Mouse (Mus musculus): ENCODE measurements around the gene Gpt2. TPM values are rescaled to one million over a fixed set of nuclear protein-coding genes. Genes with fewer than 3 reads are reported as not detected.

Gene Gpt2
- polyA plus RNA-seq, 1 experiment from 2014 or later = 5.7 TPM

GRCm38 (mm10) chr8:85555181-85556145 lies 63.1 kb downstream of the Gpt2 start, which contains the start of gene Dnaja2:
TSS of gene Dnaja2 (minus strand) at chr8:85555344.
- Histone ChIP-seq H3K4me3 (ENCODE audit: low read length) (peak within 1 kb of the TSS; percentile 69), H3K27me3 (ENCODE audit: control insufficient read depth, insufficient read depth, low read length) (no peaks in the 10 kb centered on the region), H3K9ac (ENCODE audit: low read length) (peak within 1 kb of the TSS; percentile 90), H3K36me3 (ENCODE audit: control insufficient read depth, insufficient read depth) (peaks cover 22% of the 10 kb centered on the region), H3K27ac (ENCODE audit: low read length) (peak within 1 kb of the TSS; percentile 85), H3K4me1 (ENCODE audit: control insufficient read depth, insufficient read depth, low read length) (peaks cover 16% of the 10 kb centered on the region), H3K4me2 (ENCODE audit: low read depth, low read length) (peak within 1 kb of the TSS; percentile 96), H3K9me3 (replicated peaks; ENCODE audit: control insufficient read depth, low read length) (no peaks in the 10 kb centered on the region)
- peak; percentile 97 for ATAC-seq (replicated peaks; ENCODE audit: extremely low read depth, insufficient read depth, low FRiP score)
- under 1% methylated on average over 63 of the region's 77 CpGs for WGBS

- 73% methylated on average over 2 of the region's 2 CpGs for WGBS
- H3K27ac ChIP-seq (ENCODE audit: low read length) = no peak overlapping the region
- ATAC-seq (replicated peaks; ENCODE audit: extremely low read depth, insufficient read depth, low FRiP score) = no peak
- H3K4me1 ChIP-seq (ENCODE audit: control insufficient read depth, insufficient read depth, low read length) = peaks cover 14% of the 10 kb centered on the region
- H3K9me3 ChIP-seq (replicated peaks; ENCODE audit: control insufficient read depth, low read length) = no peaks in the 10 kb centered on the region
- peaks cover 10% of the 10 kb centered on the region for H3K36me3 ChIP-seq (ENCODE audit: control insufficient read depth, insufficient read depth)
- H3K4me3 ChIP-seq (ENCODE audit: low read length) = no peak overlapping the region
- H3K9ac ChIP-seq (ENCODE audit: low read length) = no peak overlapping the region
- H3K27me3 ChIP-seq (ENCODE audit: control insufficient read depth, insufficient read depth, low read length) = no peaks in the 10 kb centered on the region
- H3K4me2 ChIP-seq (ENCODE audit: low read depth, low read length) = no peak overlapping the region
These were observed 64.7 kb downstream of the Gpt2 start for GRCm38 (mm10) chr8:85556986-85557600.

- Histone ChIP-seq H3K36me3 (ENCODE audit: control insufficient read depth, insufficient read depth) (peaks cover 5% of the 10 kb centered on the region), H3K4me2 (ENCODE audit: low read depth, low read length) (no peak overlapping the region), H3K27ac (ENCODE audit: low read length) (no peak overlapping the region), H3K9me3 (replicated peaks; ENCODE audit: control insufficient read depth, low read length) (no peaks in the 10 kb centered on the region), H3K9ac (ENCODE audit: low read length) (no peak overlapping the region), H3K4me1 (ENCODE audit: control insufficient read depth, insufficient read depth, low read length) (peaks cover 10% of the 10 kb centered on the region; the same call in 1 of the 2 replicates), H3K4me3 (ENCODE audit: low read length) (no peak overlapping the region), H3K27me3 (ENCODE audit: control insufficient read depth, insufficient read depth, low read length) (no peaks in the 10 kb centered on the region)
- 58% methylated on average over 3 of the region's 3 CpGs for WGBS
- no peak for ATAC-seq (replicated peaks; ENCODE audit: extremely low read depth, insufficient read depth, low FRiP score)
These were observed 65.2 kb downstream of the Gpt2 start for GRCm38 (mm10) chr8:85557601-85557986.

- ATAC-seq (replicated peaks; ENCODE audit: extremely low read depth, insufficient read depth, low FRiP score) = no peak
- Histone ChIP-seq H3K4me3 (ENCODE audit: low read length) (no peak overlapping the region), H3K9me3 (replicated peaks; ENCODE audit: control insufficient read depth, low read length) (no peaks in the 10 kb centered on the region), H3K4me1 (ENCODE audit: control insufficient read depth, insufficient read depth, low read length) (peaks cover 5% of the 10 kb centered on the region; the same call in 1 of the 2 replicates), H3K27me3 (ENCODE audit: control insufficient read depth, insufficient read depth, low read length) (no peaks in the 10 kb centered on the region), H3K36me3 (ENCODE audit: control insufficient read depth, insufficient read depth) (no peaks in the 10 kb centered on the region), H3K4me2 (ENCODE audit: low read depth, low read length) (no peak overlapping the region), H3K27ac (ENCODE audit: low read length) (no peak overlapping the region), H3K9ac (ENCODE audit: low read length) (no peak overlapping the region)
- 76% methylated on average over 1 of the region's 1 CpGs for WGBS
These were observed 66.8 kb downstream of the Gpt2 start for GRCm38 (mm10) chr8:85559201-85559600.

- no peak overlapping the region for H3K4me3 ChIP-seq (ENCODE audit: low read length)
- 56% methylated on average over 2 of the region's 2 CpGs for WGBS
- no peak overlapping the region for H3K9ac ChIP-seq (ENCODE audit: low read length)
- no peak overlapping the region for H3K27ac ChIP-seq (ENCODE audit: low read length)
- H3K4me2 ChIP-seq (ENCODE audit: low read depth, low read length) = no peak overlapping the region
- no peaks in the 10 kb centered on the region for H3K9me3 ChIP-seq (replicated peaks; ENCODE audit: control insufficient read depth, low read length)
- H3K4me1 ChIP-seq (ENCODE audit: control insufficient read depth, insufficient read depth, low read length) = peaks cover 5% of the 10 kb centered on the region; the same call in 1 of the 2 replicates
- H3K36me3 ChIP-seq (ENCODE audit: control insufficient read depth, insufficient read depth) = no peaks in the 10 kb centered on the region
- H3K27me3 ChIP-seq (ENCODE audit: control insufficient read depth, insufficient read depth, low read length) = no peaks in the 10 kb centered on the region
- ATAC-seq (replicated peaks; ENCODE audit: extremely low read depth, insufficient read depth, low FRiP score) = no peak
These were observed 67.6 kb downstream of the Gpt2 start for GRCm38 (mm10) chr8:85559966-85560365.

- WGBS = 90% methylated on average over 8 of the region's 8 CpGs
- ATAC-seq (replicated peaks; ENCODE audit: extremely low read depth, insufficient read depth, low FRiP score) = no peak
These were observed 71.0 kb downstream of the Gpt2 start for GRCm38 (mm10) chr8:85563336-85563735.

GRCm38 (mm10) chr8:85565186-85565585 lies 72.8 kb downstream of the Gpt2 start:
- H3K27me3 ChIP-seq (ENCODE audit: control insufficient read depth, insufficient read depth, low read length) = no peaks in the 10 kb centered on the region
- no peaks in the 10 kb centered on the region for H3K9me3 ChIP-seq (replicated peaks; ENCODE audit: control insufficient read depth, low read length)
- H3K36me3 ChIP-seq (ENCODE audit: control insufficient read depth, insufficient read depth) = no peaks in the 10 kb centered on the region
- 60% methylated on average over 3 of the region's 3 CpGs for WGBS
- no peak overlapping the region for H3K4me2 ChIP-seq (ENCODE audit: low read depth, low read length)
- H3K4me1 ChIP-seq (ENCODE audit: control insufficient read depth, insufficient read depth, low read length) = no peaks in the 10 kb centered on the region
- no peak for ATAC-seq (replicated peaks; ENCODE audit: extremely low read depth, insufficient read depth, low FRiP score)
- H3K27ac ChIP-seq (ENCODE audit: low read length) = no peak overlapping the region
- H3K4me3 ChIP-seq (ENCODE audit: low read length) = no peak overlapping the region
- H3K9ac ChIP-seq (ENCODE audit: low read length) = no peak overlapping the region

More at GRCm38 (mm10) chr8:85563336-85563735, 71.0 kb downstream of the Gpt2 start:
- Histone ChIP-seq H3K9ac (ENCODE audit: low read length) (no peak overlapping the region), H3K27ac (ENCODE audit: low read length) (no peak overlapping the region), H3K4me1 (ENCODE audit: control insufficient read depth, insufficient read depth, low read length) (no peaks in the 10 kb centered on the region), H3K36me3 (ENCODE audit: control insufficient read depth, insufficient read depth) (no peaks in the 10 kb centered on the region), H3K9me3 (replicated peaks; ENCODE audit: control insufficient read depth, low read length) (no peaks in the 10 kb centered on the region), H3K4me3 (ENCODE audit: low read length) (no peak overlapping the region), H3K4me2 (ENCODE audit: low read depth, low read length) (no peak overlapping the region), H3K27me3 (ENCODE audit: control insufficient read depth, insufficient read depth, low read length) (no peaks in the 10 kb centered on the region)

- Histone ChIP-seq H3K4me1 (ENCODE audit: control insufficient read depth, insufficient read depth, low read length) (no peaks in the 10 kb centered on the region), H3K36me3 (ENCODE audit: control insufficient read depth, insufficient read depth) (no peaks in the 10 kb centered on the region), H3K4me2 (ENCODE audit: low read depth, low read length) (no peak overlapping the region), H3K4me3 (ENCODE audit: low read length) (no peak overlapping the region), H3K27me3 (ENCODE audit: control insufficient read depth, insufficient read depth, low read length) (no peaks in the 10 kb centered on the region), H3K9me3 (replicated peaks; ENCODE audit: control insufficient read depth, low read length) (no peaks in the 10 kb centered on the region), H3K9ac (ENCODE audit: low read length) (no peak overlapping the region), H3K27ac (ENCODE audit: low read length) (no peak overlapping the region)
- WGBS = 98% methylated on average over 2 of the region's 2 CpGs
- no peak for ATAC-seq (replicated peaks; ENCODE audit: extremely low read depth, insufficient read depth, low FRiP score)
These were observed 75.4 kb downstream of the Gpt2 start for GRCm38 (mm10) chr8:85567801-85568200.

- no peaks in the 10 kb centered on the region for H3K27me3 ChIP-seq (ENCODE audit: control insufficient read depth, insufficient read depth, low read length)
- no peak overlapping the region for H3K4me2 ChIP-seq (ENCODE audit: low read depth, low read length)
- no peak overlapping the region for H3K4me3 ChIP-seq (ENCODE audit: low read length)
- 68% methylated on average over 4 of the region's 4 CpGs for WGBS
- H3K36me3 ChIP-seq (ENCODE audit: control insufficient read depth, insufficient read depth) = no peaks in the 10 kb centered on the region
- no peak for ATAC-seq (replicated peaks; ENCODE audit: extremely low read depth, insufficient read depth, low FRiP score)
- H3K9me3 ChIP-seq (replicated peaks; ENCODE audit: control insufficient read depth, low read length) = no peaks in the 10 kb centered on the region
- no peak overlapping the region for H3K27ac ChIP-seq (ENCODE audit: low read length)
- no peak overlapping the region for H3K9ac ChIP-seq (ENCODE audit: low read length)
- H3K4me1 ChIP-seq (ENCODE audit: control insufficient read depth, insufficient read depth, low read length) = no peaks in the 10 kb centered on the region
These were observed 78.1 kb downstream of the Gpt2 start for GRCm38 (mm10) chr8:85570466-85570865.

Measured in heart, embryonic 16.5 days (tissue).